Mouse (Mus musculus) liver, adult 2 months (tissue): ENCODE data around the gene Med20. TPM values are rescaled to one million over a fixed set of nuclear protein-coding genes. Genes with fewer than 3 reads are reported as not detected.

Source experiments
- DNase-seq: peaks from one replicate; pipeline ENCODE4 v3.0.0-alpha.2; 2011; ENCODE audit warnings: low read depth, low spot score; ENCODE audit errors: extremely low read depth
- H3K27ac ChIP-seq: fragments of 200-500 bp; replicated peaks from 2 replicates; pipeline ENCODE4 v1.5.1; 2012; ENCODE audit warnings: low read depth, mild to moderate bottlenecking, control low read depth, inconsistent platforms, low read length; ENCODE audit not compliant: insufficient read depth
- H3K27me3 ChIP-seq: fragments of 200-500 bp; 2 replicates; pipeline ENCODE4 v1.6.1; 2012; ENCODE audit warnings: mild to moderate bottlenecking, moderate library complexity, low read length, inconsistent platforms; ENCODE audit not compliant: control insufficient read depth, insufficient read depth
- H3K36me3 ChIP-seq: fragments of 200-500 bp; 2 replicates; pipeline ENCODE4 v1.6.1; 2012; ENCODE audit warnings: low read length, inconsistent platforms; ENCODE audit not compliant: control insufficient read depth, insufficient read depth
- H3K4me1 ChIP-seq: fragments of 200-500 bp; 2 replicates; pipeline ENCODE4 v1.6.1; 2011; ENCODE audit warnings: low read length; ENCODE audit not compliant: control insufficient read depth, insufficient read depth
- H3K4me3 ChIP-seq: fragments of 200-500 bp; 2 replicates; pipeline ENCODE4 v1.5.1; 2011; ENCODE audit warnings: low read depth, mild to moderate bottlenecking, control low read depth, low read length, moderate library complexity; ENCODE audit not compliant: insufficient read depth
- H3K79me2 ChIP-seq: fragments of 200-500 bp; 2 replicates; pipeline ENCODE4 v1.6.1; 2012; ENCODE audit warnings: inconsistent platforms, mild to moderate bottlenecking, low read length, moderate library complexity; ENCODE audit not compliant: control insufficient read depth, insufficient read depth
- H3K9ac ChIP-seq: fragments of 200-500 bp; 2 replicates; pipeline ENCODE4 v1.6.1; 2012; ENCODE audit warnings: low read depth, mild to moderate bottlenecking, control low read depth, inconsistent platforms, low read length
- CTCF ChIP-seq: fragments of 200-500 bp; IDR thresholded peaks from 2 replicates; pipeline ENCODE4 v1.5.1; 2011; ENCODE audit warnings: low read depth, low read length, control low read depth
- POLR2A ChIP-seq: fragments of 200-500 bp; IDR thresholded peaks from 2 replicates; pipeline ENCODE4 v1.6.1; 2011; ENCODE audit warnings: low read length, control low read depth; ENCODE audit not compliant: insufficient read depth; ENCODE audit errors: extremely low read depth
- WGBS: fragments of 180-500 bp; shearing (Covaris S2); methylation state at CpG from one replicate; pipeline ENCODE4 v1.1.7; 2018; 5-methylcytosine and 5-hydroxymethylcytosine counted together
- polyA plus RNA-seq: library from polyadenylated mRNA; depleted of rRNA; stranded (reverse); fragments of >200 nt; gene quantifications from 2 replicates; pipeline ENCODE4 v1.2.3, GENCODE M21; 2012
- total RNA-seq: library from RNA; depleted of rRNA; stranded (reverse); fragments of >200 nt; gene quantifications from 2 replicates; pipeline ENCODE4 v1.2.3, GENCODE M21; 2014

Gene Med20
- total and polyA plus RNA-seq, 2 experiments, result 15.0 to 19.4 TPM

DNA sequence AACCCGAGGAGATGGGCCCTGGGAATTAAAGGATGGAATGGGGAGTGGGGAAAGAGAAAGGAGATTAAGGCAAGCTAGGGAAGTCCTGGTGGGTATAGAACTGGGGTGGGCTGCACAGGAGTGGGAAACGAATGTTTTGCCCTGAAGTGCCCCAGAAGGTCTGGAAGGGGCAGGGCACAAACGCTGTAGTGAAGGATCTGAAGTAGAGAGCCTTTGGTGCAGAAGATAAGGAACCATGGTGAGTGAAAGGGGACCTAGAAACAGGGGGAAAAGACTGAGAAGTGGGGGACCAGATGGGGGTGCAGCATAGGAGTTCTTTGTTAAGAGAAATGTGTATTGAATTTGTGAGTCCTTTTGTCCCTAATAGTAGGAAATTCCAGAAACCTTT, 19.3 kb downstream of the Med20 start, which contains the start of gene Usp49:
Usp49 (plus strand) TSS at position 13 of the 388 bp plus-strand sequence.
- WGBS, result 4% methylated on average over 3 of the region's 3 CpGs
- no peaks in the 10 kb centered on the region for H3K36me3 ChIP-seq
- TF ChIP-seq CTCF (no peak), POLR2A (no peak)
- H3K27ac ChIP-seq, result peak within 1 kb of the TSS; percentile 11; the same call in 1 of the 2 replicates
- H3K9ac ChIP-seq, result peak within 1 kb of the TSS; percentile 63
- H3K79me2 ChIP-seq, result peaks cover 6% of the 10 kb centered on the region; the same call in 1 of the 2 replicates
- H3K4me1 ChIP-seq, result peaks cover 7% of the 10 kb centered on the region
- no peaks in the 10 kb centered on the region for H3K27me3 ChIP-seq
- no peak for DNase-seq
- H3K4me3 ChIP-seq, result peak within 1 kb of the TSS; percentile 97

GRCm38 (mm10) chr17:47632181-47632840, 20.9 kb downstream of the Med20 start:
- Histone ChIP-seq H3K9ac (no peak overlapping the region), H3K79me2 (peaks cover 6% of the 10 kb centered on the region; the same call in 1 of the 2 replicates), H3K27ac (no peak overlapping the region), H3K27me3 (no peaks in the 10 kb centered on the region), H3K4me3 (no peak overlapping the region), H3K36me3 (0 out of 2 replicates have a peak, but pooled peaks cover 2% of the 10 kb centered on the region), H3K4me1 (peaks cover 7% of the 10 kb centered on the region)
- 77% methylated on average over 4 of the region's 4 CpGs for WGBS
- TF ChIP-seq CTCF (no peak), POLR2A (no peak)
- DNase-seq, result no peak

DNA sequence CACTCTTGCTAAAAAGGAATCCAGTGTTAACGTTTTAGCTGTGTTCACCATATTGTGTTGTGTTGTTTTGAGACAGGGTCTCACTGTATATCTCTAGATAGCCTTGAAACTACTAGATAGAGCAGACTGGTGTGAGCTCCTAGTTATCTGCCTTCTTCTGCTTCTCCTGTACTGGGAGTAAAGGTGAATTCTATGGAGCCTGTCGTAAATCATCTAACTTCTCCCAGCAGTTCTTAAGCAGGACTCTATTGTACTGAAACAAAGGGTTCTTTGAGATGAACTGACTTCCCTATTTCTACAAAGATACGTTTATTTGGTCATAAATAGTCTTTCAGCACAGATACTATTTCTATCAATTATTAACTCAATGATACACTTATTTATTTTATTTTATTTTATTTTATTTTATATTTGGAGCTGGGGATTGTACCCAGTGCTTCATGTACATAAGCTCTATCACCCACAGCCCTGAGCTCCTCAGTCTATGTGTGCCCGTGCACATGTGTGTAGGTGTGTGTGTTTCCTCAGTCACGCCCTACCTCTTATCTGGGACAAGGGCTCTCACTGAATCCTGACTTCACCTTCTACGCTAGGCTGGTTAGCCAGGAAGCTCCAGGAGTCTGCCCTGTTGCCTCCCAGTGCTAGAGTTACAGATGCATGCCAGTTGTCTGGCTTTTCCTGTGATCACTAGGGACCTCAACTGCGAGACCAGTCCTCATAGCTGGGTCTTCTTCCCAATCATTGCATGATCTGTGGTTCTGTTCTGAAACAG, 22.8 kb downstream of the Med20 start:
- Histone ChIP-seq H3K36me3 (0 out of 2 replicates have a peak, but pooled peaks cover 2% of the 10 kb centered on the region), H3K27me3 (no peaks in the 10 kb centered on the region), H3K4me3 (no peak overlapping the region), H3K4me1 (no peaks in the 10 kb centered on the region), H3K79me2 (peaks cover 9% of the 10 kb centered on the region; the same call in 1 of the 2 replicates), H3K9ac (no peak overlapping the region), H3K27ac (no peak overlapping the region)
- TF ChIP-seq POLR2A (no peak), CTCF (no peak)
- 83% methylated on average over 7 of the region's 7 CpGs for WGBS
- DNase-seq, result no peak

GRCm38 (mm10) chr17:47642992-47643391, 31.6 kb downstream of the Med20 start:
- DNase-seq, result peak; percentile 36
- WGBS, result 97% methylated on average over 2 of the region's 2 CpGs
- Histone ChIP-seq H3K9ac (no peak overlapping the region), H3K36me3 (no peaks in the 10 kb centered on the region), H3K27me3 (no peaks in the 10 kb centered on the region), H3K27ac (no peak overlapping the region), H3K4me3 (no peak overlapping the region), H3K4me1 (no peaks in the 10 kb centered on the region), H3K79me2 (0 out of 2 replicates have a peak, but pooled peaks cover 3% of the 10 kb centered on the region)
- TF ChIP-seq POLR2A, result no peak

DNA sequence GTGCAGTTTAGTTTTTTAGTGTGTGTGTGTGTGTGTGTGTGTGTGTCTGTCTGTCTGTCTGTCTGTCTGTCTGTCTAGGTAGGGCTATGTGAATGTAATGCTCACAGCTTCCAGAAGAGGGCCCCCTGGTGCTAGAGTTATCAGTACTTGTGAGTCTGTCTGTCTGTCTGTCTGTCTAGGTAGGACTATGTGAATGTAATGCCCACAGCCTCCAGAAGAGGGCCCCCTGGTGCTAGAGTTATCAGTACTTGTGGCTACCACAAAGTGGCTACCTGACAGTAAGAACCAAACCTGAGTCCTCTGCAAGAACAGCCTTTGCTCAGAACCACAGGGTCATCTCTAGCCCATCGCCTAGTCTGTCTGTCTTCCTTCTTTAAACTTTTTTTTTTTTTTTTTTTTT, 35.3 kb downstream of the Med20 start:
- WGBS, result 93% methylated on average over 1 of the region's 1 CpGs

More for the DNA sequence above, 35.3 kb downstream of the Med20 start:
- no peaks in the 10 kb centered on the region for H3K4me1 ChIP-seq
- DNase-seq, result peak; percentile 76
- no peak overlapping the region for H3K4me3 ChIP-seq
- H3K36me3 ChIP-seq, result no peaks in the 10 kb centered on the region
- H3K79me2 ChIP-seq, result no peaks in the 10 kb centered on the region; the same call in 1 of the 2 replicates
- H3K27ac ChIP-seq, result no peak overlapping the region
- no peak overlapping the region for H3K9ac ChIP-seq
- TF ChIP-seq CTCF, result peak; percentile 55
- no peak for TF ChIP-seq POLR2A
- no peaks in the 10 kb centered on the region for H3K27me3 ChIP-seq
